Mouse (Mus musculus) liver, embryonic 16.5 days (tissue): ENCODE measurements around the gene Cdc42ep2. TPM values are rescaled to one million over a fixed set of nuclear protein-coding genes. Genes with fewer than 3 reads are reported as not detected.

Source experiments
- ATAC-seq: fragments of 200-750 bp; cut with Nextera tagmentation; 2 replicates; pipeline ENCODE4 v1.8.0; 2017; ENCODE audit warnings: low read depth, mild to moderate bottlenecking, moderate number of reproducible peaks, moderate library complexity
- H3K27ac ChIP-seq: fragments of 300-500 bp; sonication (generic); 2 replicates; pipeline ENCODE4 v1.5.1; 2014; ENCODE audit warnings: mild to moderate bottlenecking, low read length
- H3K27me3 ChIP-seq: fragments of 300-500 bp; sonication (generic); 2 replicates; pipeline ENCODE4 v1.6.1; 2014; ENCODE audit warnings: low read depth, low read length, mixed read lengths; ENCODE audit not compliant: control insufficient read depth, insufficient read depth
- H3K36me3 ChIP-seq: fragments of 300-500 bp; sonication (generic); 2 replicates; pipeline ENCODE4 v1.6.1; 2014; ENCODE audit warnings: mild to moderate bottlenecking; ENCODE audit not compliant: control insufficient read depth, insufficient read depth
- H3K4me1 ChIP-seq: fragments of 300-500 bp; sonication (generic); 2 replicates; pipeline ENCODE4 v1.6.1; 2014; ENCODE audit warnings: low read depth, low read length, mixed read lengths; ENCODE audit not compliant: control insufficient read depth
- H3K4me2 ChIP-seq: fragments of 300-500 bp; sonication (generic); 2 replicates; pipeline ENCODE4 v1.6.1; 2014; ENCODE audit warnings: low read depth, low read length, mixed read lengths
- H3K4me3 ChIP-seq: fragments of 300-500 bp; sonication (generic); 2 replicates; pipeline ENCODE4 v1.5.1; 2014; ENCODE audit warnings: low read depth, mild to moderate bottlenecking, low read length
- H3K9ac ChIP-seq: fragments of 300-500 bp; sonication (generic); 2 replicates; pipeline ENCODE4 v1.6.1; 2014; ENCODE audit warnings: low read depth, low read length
- H3K9me3 ChIP-seq: fragments of 300-500 bp; sonication (generic); replicated peaks from 2 replicates; pipeline ENCODE4 v1.6.1; 2016; ENCODE audit warnings: low read length; ENCODE audit not compliant: control insufficient read depth
- WGBS: fragments of 180-500 bp; shearing (Covaris S2); extraction: QIAGEN DNeasy Blood & Tissue Kit; methylation state at CpG from one replicate; pipeline ENCODE4 v1.1.7; 2014; ENCODE audit not compliant: insufficient replicate concordance; 5-methylcytosine and 5-hydroxymethylcytosine counted together
- polyA plus RNA-seq: library from polyadenylated mRNA; unstranded; fragments of >200 nt; fragmentation: Nextera tagmentation; extraction: Ambion mirVana; gene quantifications from 2 replicates; pipeline ENCODE4 v1.2.1, GENCODE M21; 2015

The Cdc42ep2 gene
- polyA plus RNA-seq, 1 experiment from 2014 or later, result 3.6 TPM

DNA sequence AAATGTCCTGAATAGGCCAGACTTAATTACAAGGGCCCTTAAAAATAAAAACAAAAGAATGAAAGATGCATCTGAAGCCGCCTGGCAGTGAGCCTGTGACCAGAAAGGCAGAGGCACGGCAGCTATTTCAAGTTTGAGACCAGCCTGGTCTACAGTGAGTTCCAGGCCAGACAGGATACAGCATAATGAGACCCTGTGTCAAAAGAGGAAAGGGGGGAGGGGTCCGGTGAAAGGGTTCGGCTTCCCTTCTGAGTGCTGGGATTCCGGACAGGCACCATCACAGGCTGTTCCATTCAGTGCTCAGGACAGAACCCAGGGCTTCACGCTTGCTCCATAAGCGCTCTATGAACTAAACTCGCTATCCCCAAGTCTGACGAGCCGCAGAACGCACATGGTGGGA lies 2.4 kb upstream of the Cdc42ep2 start:
- WGBS, result 66% methylated on average over 11 of the region's 11 CpGs
- no peak overlapping the region for H3K4me2 ChIP-seq
- no peaks in the 10 kb centered on the region for H3K36me3 ChIP-seq
- H3K9ac ChIP-seq, result no peak overlapping the region
- no peak overlapping the region for H3K27ac ChIP-seq
- H3K4me1 ChIP-seq, result peaks cover 36% of the 10 kb centered on the region
- no peak overlapping the region for H3K4me3 ChIP-seq
- ATAC-seq, result no peak
- no peaks in the 10 kb centered on the region for H3K9me3 ChIP-seq
- H3K27me3 ChIP-seq, result peaks cover 13% of the 10 kb centered on the region

DNA sequence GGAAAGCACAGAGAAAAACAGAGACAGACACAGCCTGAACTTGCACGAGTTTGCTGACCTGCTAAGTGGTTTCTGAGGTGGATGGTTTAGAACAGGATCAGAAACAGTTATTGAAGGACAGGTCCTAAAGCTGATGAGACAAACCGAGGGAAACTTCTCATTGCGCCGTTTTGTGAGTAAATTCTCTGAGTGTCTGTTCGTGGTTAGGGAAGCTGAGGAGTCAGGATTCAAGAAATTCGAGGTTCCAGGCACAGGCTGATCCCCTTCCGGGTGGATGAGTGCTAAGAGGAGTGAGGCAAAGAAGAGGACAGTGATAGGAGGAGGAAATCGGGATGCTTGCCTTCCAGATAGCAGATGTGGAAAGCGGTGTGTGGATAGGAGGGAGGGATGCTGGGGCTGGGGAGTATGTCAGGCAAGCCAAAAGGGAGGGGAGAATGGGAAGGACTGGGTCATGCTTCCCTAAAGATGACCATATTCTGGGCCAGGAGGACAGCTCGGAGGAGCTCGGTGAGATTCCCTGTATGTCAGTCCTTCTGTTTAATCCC lies 767 bp upstream of the Cdc42ep2 start:
- H3K36me3 ChIP-seq, result no peaks in the 10 kb centered on the region
- no peak overlapping the region for H3K9ac ChIP-seq
- H3K27me3 ChIP-seq, result peaks cover 13% of the 10 kb centered on the region
- peak overlapping the region; percentile 23 for H3K4me3 ChIP-seq
- no peak overlapping the region for H3K27ac ChIP-seq
- no peaks in the 10 kb centered on the region for H3K9me3 ChIP-seq
- 24% methylated on average over 11 of the region's 11 CpGs for WGBS
- H3K4me1 ChIP-seq, result peaks cover 46% of the 10 kb centered on the region
- ATAC-seq, result no peak
- H3K4me2 ChIP-seq, result peak overlapping the region; percentile 100

DNA sequence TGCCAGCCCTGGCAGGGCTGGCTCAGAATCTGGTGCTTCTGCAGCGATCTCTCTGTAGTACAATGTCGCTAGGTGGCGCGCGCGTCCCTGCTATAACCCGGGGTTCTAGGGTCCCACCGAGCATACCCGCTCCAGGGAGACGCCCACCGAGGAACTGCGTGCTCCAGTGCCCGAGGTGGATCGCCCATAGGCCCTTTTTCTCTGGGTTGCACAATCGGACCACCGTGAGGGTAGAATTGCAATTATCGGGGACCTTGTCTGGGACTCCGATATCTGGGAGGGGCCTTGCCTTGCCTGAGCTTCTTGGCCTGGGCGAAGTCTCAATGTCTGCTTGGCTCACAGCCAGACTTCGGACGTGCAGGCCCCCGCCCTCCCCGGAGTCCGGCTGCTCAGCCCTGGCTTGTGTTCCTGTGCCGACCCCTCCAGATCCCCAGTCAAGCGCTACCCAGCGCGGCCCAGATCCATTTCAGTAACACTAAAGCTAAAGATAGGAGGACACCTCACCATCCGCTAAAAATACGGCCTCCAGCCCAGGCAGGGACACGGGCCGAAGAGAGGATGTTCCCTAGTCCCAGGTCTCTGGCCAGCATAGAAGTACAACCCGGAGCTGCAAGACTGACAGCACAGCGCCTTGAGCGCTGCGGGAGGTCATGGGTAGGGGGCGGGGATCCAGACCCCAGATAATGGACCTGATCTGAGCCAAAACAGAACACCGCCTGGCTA lies 465 bp downstream of the Cdc42ep2 start:
- Histone ChIP-seq H3K4me2 (peak overlapping the region; percentile 100), H3K27ac (peak overlapping the region; percentile 77), H3K4me3 (peak overlapping the region; percentile 72), H3K27me3 (peaks cover 13% of the 10 kb centered on the region), H3K36me3 (no peaks in the 10 kb centered on the region), H3K9ac (peak overlapping the region; percentile 68), H3K4me1 (peaks cover 46% of the 10 kb centered on the region), H3K9me3 (no peaks in the 10 kb centered on the region)
- WGBS, result under 1% methylated on average over 38 of the region's 38 CpGs
- ATAC-seq, result peak; percentile 25

DNA sequence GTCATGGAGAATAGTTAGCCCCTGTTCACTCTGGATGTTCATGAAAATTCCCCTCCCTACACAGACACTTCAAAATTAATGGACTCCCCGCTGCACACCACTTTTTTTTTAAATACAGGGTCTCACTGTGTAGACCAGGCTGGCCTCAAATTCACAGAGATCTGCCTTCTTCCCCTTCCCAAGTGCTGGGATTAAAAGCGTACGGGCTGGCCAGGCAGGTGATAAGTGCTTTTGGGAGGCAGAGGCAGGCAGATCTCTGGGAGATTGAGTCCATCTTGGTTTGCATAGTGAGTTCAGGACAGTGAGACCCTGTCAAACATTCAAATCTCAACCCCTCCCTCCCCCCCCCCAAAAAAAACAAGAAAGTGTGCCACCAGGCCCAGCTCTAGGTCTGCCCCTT lies 1.7 kb downstream of the Cdc42ep2 start:
- WGBS, result 64% methylated on average over 3 of the region's 3 CpGs
- ATAC-seq, result no peak
- Histone ChIP-seq H3K4me2 (peak overlapping the region; percentile 100), H3K36me3 (no peaks in the 10 kb centered on the region), H3K9ac (peak overlapping the region; percentile 52; the same call in 1 of the 2 replicates), H3K4me3 (peak overlapping the region; percentile 41), H3K27me3 (peaks cover 13% of the 10 kb centered on the region), H3K27ac (peak overlapping the region; percentile 83), H3K9me3 (no peaks in the 10 kb centered on the region), H3K4me1 (peaks cover 42% of the 10 kb centered on the region)

- H3K4me1 ChIP-seq, result peaks cover 42% of the 10 kb centered on the region
- no peaks in the 10 kb centered on the region for H3K36me3 ChIP-seq
- H3K9ac ChIP-seq, result peak overlapping the region; percentile 52
- H3K27ac ChIP-seq, result peak overlapping the region; percentile 83
- peak overlapping the region; percentile 41 for H3K4me3 ChIP-seq
- ATAC-seq, result peak; percentile 75
- WGBS, result 26% methylated on average over 15 of the region's 15 CpGs
- H3K27me3 ChIP-seq, result peaks cover 13% of the 10 kb centered on the region
- no peaks in the 10 kb centered on the region for H3K9me3 ChIP-seq
- peak overlapping the region; percentile 100 for H3K4me2 ChIP-seq
Measured at GRCm38 (mm10) chr19:5922119-5922942, 2.3 kb downstream of the Cdc42ep2 start.

- H3K27me3 ChIP-seq, result peaks cover 13% of the 10 kb centered on the region
- no peaks in the 10 kb centered on the region for H3K36me3 ChIP-seq
- H3K9me3 ChIP-seq, result no peaks in the 10 kb centered on the region
- H3K4me2 ChIP-seq, result peak overlapping the region; percentile 100
- peaks cover 42% of the 10 kb centered on the region for H3K4me1 ChIP-seq
- peak; percentile 14; the same call in 1 of the 2 replicates for ATAC-seq
- WGBS, result 20% methylated on average over 9 of the region's 9 CpGs
- H3K27ac ChIP-seq, result peak overlapping the region; percentile 83
- H3K9ac ChIP-seq, result peak overlapping the region; percentile 52
- peak overlapping the region; percentile 41 for H3K4me3 ChIP-seq
Measured at GRCm38 (mm10) chr19:5921715-5922114, 2.9 kb downstream of the Cdc42ep2 start.

DNA sequence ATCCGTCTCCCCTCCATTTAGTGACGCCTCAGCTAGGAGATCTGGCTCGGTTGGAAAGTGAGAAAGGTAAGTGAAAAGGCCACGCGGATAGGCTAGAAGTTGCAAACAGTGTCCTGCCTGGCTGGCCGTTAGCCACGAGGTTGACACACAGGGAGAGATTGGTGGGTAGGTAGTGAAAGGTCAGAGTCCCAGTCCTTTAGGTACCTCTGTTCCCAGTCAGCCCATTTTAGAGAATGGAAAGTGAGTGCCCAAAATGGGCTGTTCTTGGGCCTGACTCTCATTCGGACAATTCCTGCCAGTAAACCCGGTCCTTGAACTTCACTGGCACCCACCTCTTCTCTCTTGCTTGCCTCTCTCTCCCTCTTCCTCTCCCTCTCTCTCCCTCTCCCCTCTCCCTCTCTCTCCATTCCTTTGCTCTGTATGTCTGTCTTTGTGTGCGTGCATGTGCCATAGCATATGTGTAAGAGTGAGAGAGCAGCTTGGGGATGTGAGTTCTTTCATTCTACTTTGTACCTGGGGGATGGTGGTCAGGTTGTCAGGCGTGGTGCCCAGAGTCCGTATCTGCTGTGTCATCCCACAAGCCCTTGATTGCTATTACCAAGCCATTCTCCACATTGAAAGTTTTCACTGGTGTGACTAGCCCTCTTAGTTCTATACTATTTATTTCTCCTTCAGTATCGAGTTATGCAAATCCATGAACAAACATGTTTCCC lies 11.5 kb downstream of the Cdc42ep2 start, which contains the start of gene Dpf2:
Gene Dpf2, minus strand, starts transcription at position 4 of the 713 bp plus-strand sequence.
- Histone ChIP-seq H3K36me3 (no peaks in the 10 kb centered on the region), H3K4me3 (peak within 1 kb of the TSS; percentile 96), H3K4me2 (peak within 1 kb of the TSS; percentile 88), H3K9ac (peak within 1 kb of the TSS; percentile 98), H3K4me1 (peaks cover 32% of the 10 kb centered on the region), H3K9me3 (no peaks in the 10 kb centered on the region), H3K27me3 (no peaks in the 10 kb centered on the region), H3K27ac (peak within 1 kb of the TSS; percentile 90)
- WGBS, result 6% methylated on average over 13 of the region's 13 CpGs
- peak; percentile 33 for ATAC-seq

DNA sequence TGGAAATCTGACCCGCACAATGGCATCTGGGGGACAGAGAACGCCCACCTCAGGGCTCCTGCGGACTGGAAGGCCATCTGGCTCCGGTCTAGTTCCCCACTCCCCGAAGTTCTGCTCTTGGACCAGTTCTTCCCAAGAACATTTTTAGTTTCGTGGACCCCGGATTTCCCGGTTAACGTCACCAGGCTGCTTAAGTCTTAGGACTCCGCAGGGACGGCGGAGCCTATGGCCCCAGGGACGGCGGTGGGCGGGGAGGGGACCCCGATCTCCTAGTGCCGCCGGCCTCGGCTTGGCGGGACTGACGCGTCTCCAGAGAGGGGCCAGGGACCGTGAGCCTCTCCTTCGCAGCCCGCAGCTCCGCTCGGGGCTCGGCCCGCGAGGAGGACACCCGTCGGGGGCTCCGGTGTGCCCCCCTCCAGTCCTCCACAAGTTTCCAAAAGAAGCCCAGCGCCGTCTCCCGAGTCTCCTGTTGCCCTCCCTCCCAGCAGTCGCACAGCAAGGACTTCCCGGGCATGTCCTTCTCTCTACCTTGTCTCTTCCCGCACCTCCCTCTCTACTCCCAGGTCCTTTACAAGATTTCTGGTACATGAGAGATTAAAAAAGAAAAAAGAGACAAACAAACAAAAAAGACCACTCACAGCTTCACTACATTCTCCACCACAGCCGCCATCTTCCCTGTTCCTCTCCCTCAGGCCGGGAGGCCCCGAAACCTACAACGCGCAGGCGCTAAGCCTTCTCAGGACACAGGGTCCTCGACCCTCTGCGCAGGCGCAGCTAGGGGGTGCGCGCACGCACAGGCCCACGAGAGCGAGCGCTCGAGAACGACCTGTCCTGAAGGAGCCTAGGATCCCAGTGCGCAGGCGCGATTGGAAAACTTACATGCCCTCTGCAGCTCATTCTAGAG lies 12.3 kb downstream of the Cdc42ep2 start:
- ATAC-seq, result peak; percentile 98
- H3K9ac ChIP-seq, result peak overlapping the region; percentile 98

More for the DNA sequence above, 12.3 kb downstream of the Cdc42ep2 start:
- WGBS, result under 1% methylated on average over 59 of the region's 59 CpGs
- peaks cover 32% of the 10 kb centered on the region for H3K4me1 ChIP-seq
- no peaks in the 10 kb centered on the region for H3K36me3 ChIP-seq
- peak overlapping the region; percentile 96 for H3K4me3 ChIP-seq
- no peaks in the 10 kb centered on the region for H3K9me3 ChIP-seq
- peak overlapping the region; percentile 88 for H3K4me2 ChIP-seq
- no peaks in the 10 kb centered on the region for H3K27me3 ChIP-seq
- H3K27ac ChIP-seq, result peak overlapping the region; percentile 90
